Mouse (Mus musculus): Measurements from ENCODE around the gene Cdc42ep3. TPM values are rescaled to one million over a fixed set of nuclear protein-coding genes. Genes with fewer than 3 reads are reported as not detected.

Cdc42ep3 gene
- total and polyA plus RNA-seq, 3 experiments = 3.9 to 30.8 (median 7.6) TPM

DNA sequence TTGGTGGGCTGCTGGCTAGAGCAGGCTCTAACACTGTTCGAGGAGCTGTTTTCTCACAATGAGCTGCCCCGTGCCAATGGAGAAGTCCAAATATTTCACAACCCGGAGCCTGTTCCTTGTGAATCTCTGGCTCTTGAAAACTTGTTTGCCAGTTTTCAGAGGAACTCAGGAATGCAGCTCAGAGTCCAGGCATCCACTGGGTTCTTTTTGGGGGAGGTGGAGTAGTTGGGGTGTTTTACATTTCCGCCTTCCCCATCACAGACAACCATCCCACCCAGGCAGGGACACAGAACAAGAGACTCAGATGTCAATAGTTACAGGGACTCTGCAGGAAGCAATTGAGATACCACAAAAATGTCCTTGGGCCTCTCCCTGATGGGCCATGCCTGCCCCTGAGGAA lies 59.0 kb downstream of the Cdc42ep3 start:
- in situ Hi-C loops (cut with MboI; ENCODE audit: low pct_ligation_motif_present, low pct_unique_long_range_greater_than_20kb, low sequenced_read_pairs) (no loop called here), dilution Hi-C loops (cut with MboI; ENCODE audit: extremely low pct_ligation_motif_present, extremely low pct_unique_long_range_greater_than_20kb, low sequenced_read_pairs) (no loop called here)
- no peak for DNase-seq (ENCODE audit: extremely low read depth)
- H3K36me3 ChIP-seq (replicated peaks in 1 of 2; ENCODE audit: control insufficient read depth in 1 of 2, insufficient read depth in 1 of 2, low read length in 1 of 2) = no peaks in the 10 kb centered on the region
- H3K4me3 ChIP-seq (replicated peaks in 1 of 3; ENCODE audit: low read depth in 2 of 3, low read length in 2 of 3, poor library complexity in 1 of 3) = no peak overlapping the region
- H3K4me2 ChIP-seq (ENCODE audit: insufficient read depth, low read depth, poor library complexity, severe bottlenecking) = no peak overlapping the region
- peaks cover 3% of the 10 kb centered on the region for H3K9me3 ChIP-seq (replicated peaks; ENCODE audit: low read length)
- no peak overlapping the region for H3K27ac ChIP-seq (ENCODE audit: insufficient read depth, low read depth)
- peaks cover 5 to 46% of the 10 kb centered on the region in 2 experiments for H3K4me1 ChIP-seq (ENCODE audit: control insufficient read depth in 1 of 2, insufficient read depth in 2 of 2)
- no peaks in the 10 kb centered on the region for H3K79me2 ChIP-seq (replicated peaks; ENCODE audit: control insufficient read depth, extremely low read depth, insufficient read depth, poor library complexity, severe bottlenecking)
- H3K27me3 ChIP-seq (replicated peaks) = no peaks in the 10 kb centered on the region
- H3K9ac ChIP-seq (ENCODE audit: insufficient read depth, low read depth) = no peak overlapping the region
- TF ChIP-seq GABPA (IDR thresholded peaks at IDR 0.05; ENCODE audit: insufficient replicate concordance, low read depth, low read length) (no peak), JUND (conservative IDR thresholded peaks at IDR 0.05; ENCODE audit: low read depth, low read length) (no peak), RAD21 (IDR thresholded peaks at IDR 0.05; ENCODE audit: low read depth, low read length) (no peak), ELF1 (IDR thresholded peaks at IDR 0.05; ENCODE audit: low read depth, low read length) (no peak), SMC3 (IDR thresholded peaks at IDR 0.05; ENCODE audit: low read depth, low read length) (no peak), USF2 (conservative IDR thresholded peaks at IDR 0.05; ENCODE audit: low read depth, low read length) (no peak), ETS1 (conservative IDR thresholded peaks at IDR 0.05; ENCODE audit: low read depth, low read length) (no peak), TBP (conservative IDR thresholded peaks at IDR 0.05; ENCODE audit: low read depth, low read length) (no peak), MAZ (IDR thresholded peaks at IDR 0.05; ENCODE audit: low read depth, low read length) (no peak)

DNA sequence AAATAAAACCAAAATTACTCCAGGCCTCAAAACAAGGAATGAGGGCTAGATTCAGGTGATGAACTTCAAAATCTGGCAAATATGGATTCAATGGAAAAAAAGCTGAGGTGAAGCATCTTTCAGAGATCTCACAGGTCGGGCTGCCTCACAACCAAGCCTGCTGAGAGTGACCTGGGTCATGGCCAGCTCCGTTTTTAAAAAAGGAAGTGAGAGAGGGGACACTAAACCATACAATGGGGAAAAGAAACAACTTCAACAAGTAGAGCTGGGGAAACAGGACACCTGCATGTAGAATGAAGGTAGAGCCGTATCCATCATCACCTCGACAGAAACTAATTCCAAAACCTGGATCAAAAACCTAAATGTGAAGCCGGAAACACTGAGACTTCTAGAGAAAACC lies 63.2 kb downstream of the Cdc42ep3 start:
- dilution Hi-C loops (cut with MboI; ENCODE audit: extremely low pct_ligation_motif_present, extremely low pct_unique_long_range_greater_than_20kb, low sequenced_read_pairs) = no loop called here
- in situ Hi-C loops (cut with MboI; ENCODE audit: low pct_ligation_motif_present, low pct_unique_long_range_greater_than_20kb, low sequenced_read_pairs) = no loop called here
- no peak overlapping the region for H3K4me2 ChIP-seq (ENCODE audit: insufficient read depth, low read depth, poor library complexity, severe bottlenecking)
- no peaks in the 10 kb centered on the region for H3K79me2 ChIP-seq (replicated peaks; ENCODE audit: control insufficient read depth, extremely low read depth, insufficient read depth, poor library complexity, severe bottlenecking)
- H3K9ac ChIP-seq (ENCODE audit: insufficient read depth, low read depth) = no peak overlapping the region
- peaks cover 0 to 19% of the 10 kb centered on the region in 2 experiments; a peak in 2 of 4 replicates for H3K4me1 ChIP-seq (ENCODE audit: control insufficient read depth in 1 of 2, insufficient read depth in 2 of 2)
- no peak overlapping the region for H3K4me3 ChIP-seq (replicated peaks in 1 of 3; ENCODE audit: low read depth in 2 of 3, low read length in 2 of 3, poor library complexity in 1 of 3)
- no peaks in the 10 kb centered on the region for H3K27me3 ChIP-seq (replicated peaks)
- no peaks in the 10 kb centered on the region for H3K36me3 ChIP-seq (replicated peaks in 1 of 2; ENCODE audit: control insufficient read depth in 1 of 2, insufficient read depth in 1 of 2, low read length in 1 of 2)
- DNase-seq (ENCODE audit: extremely low read depth) = no peak
- no peak for TF ChIP-seq ZNF384 (IDR thresholded peaks at IDR 0.05; ENCODE audit: low read depth, low read length)
- no peak for TF ChIP-seq KAT2A (IDR thresholded peaks at IDR 0.05; ENCODE audit: insufficient replicate concordance, low read length)
- TF ChIP-seq MYC (IDR thresholded peaks at IDR 0.05; ENCODE audit: low read depth, low read length) = no peak
- TF ChIP-seq PAX5 (IDR thresholded peaks at IDR 0.05; ENCODE audit: low read length) = no peak
- no peak for TF ChIP-seq ELF1 (IDR thresholded peaks at IDR 0.05; ENCODE audit: low read depth, low read length)
- TF ChIP-seq TBP (conservative IDR thresholded peaks at IDR 0.05; ENCODE audit: low read depth, low read length) = no peak
- TF ChIP-seq ETS1 (conservative IDR thresholded peaks at IDR 0.05; ENCODE audit: low read depth, low read length) = no peak
- no peak for TF ChIP-seq NRF1 (IDR thresholded peaks at IDR 0.05; ENCODE audit: low read depth, low read length)
- no peak for TF ChIP-seq GABPA (IDR thresholded peaks at IDR 0.05; ENCODE audit: insufficient replicate concordance, low read depth, low read length)
- TF ChIP-seq ZKSCAN1 (IDR thresholded peaks at IDR 0.05; ENCODE audit: borderline replicate concordance, low read depth, low read length) = no peak
- no peak for TF ChIP-seq USF2 (conservative IDR thresholded peaks at IDR 0.05; ENCODE audit: low read depth, low read length)
- no peak for TF ChIP-seq RAD21 (IDR thresholded peaks at IDR 0.05; ENCODE audit: low read depth, low read length)
- TF ChIP-seq EP300 (IDR thresholded peaks at IDR 0.05; ENCODE audit: low read length) = peak; percentile 58; the same call in 1 of the 2 replicates
- TF ChIP-seq JUND (conservative IDR thresholded peaks at IDR 0.05; ENCODE audit: low read depth, low read length) = no peak
- TF ChIP-seq IRF4 (IDR thresholded peaks at IDR 0.05; ENCODE audit: low read depth, low read length) = peak; percentile 66
- TF ChIP-seq MXI1 (IDR thresholded peaks at IDR 0.05; ENCODE audit: low read depth, low read length) = no peak
- TF ChIP-seq NELFE (IDR thresholded peaks at IDR 0.05; ENCODE audit: low read depth, low read length) = no peak
- TF ChIP-seq ZMIZ1 (IDR thresholded peaks at IDR 0.05; ENCODE audit: low read depth, low read length) = no peak
- no peak for TF ChIP-seq MAFK (IDR thresholded peaks at IDR 0.05; ENCODE audit: insufficient replicate concordance, low read length)
- TF ChIP-seq MAX (IDR thresholded peaks at IDR 0.05; ENCODE audit: low read length) = no peak
- TF ChIP-seq CTCF (conservative IDR thresholded peaks at IDR 0.05 in 1 of 2, IDR thresholded peaks at IDR 0.05 in 1 of 2; ENCODE audit: low read depth in 2 of 2, low read length in 2 of 2) = no peak
- no peak for TF ChIP-seq ZC3H11A (IDR thresholded peaks at IDR 0.05; ENCODE audit: low read depth, low read length)
- no peak for TF ChIP-seq RCOR1 (conservative IDR thresholded peaks at IDR 0.05; ENCODE audit: low read depth, low read length)
- no peak for TF ChIP-seq E2F4 (IDR thresholded peaks at IDR 0.05; ENCODE audit: insufficient replicate concordance, low read depth, low read length)
- TF ChIP-seq TCF12 (IDR thresholded peaks at IDR 0.05; ENCODE audit: low read depth, low read length) = 0 out of 2 replicates have a peak, but pooled peaks have one; percentile 35
- TF ChIP-seq UBTF (IDR thresholded peaks at IDR 0.05; ENCODE audit: low read depth, low read length) = no peak
- no peaks in the 10 kb centered on the region for H3K9me3 ChIP-seq (replicated peaks; ENCODE audit: low read length)
- H3K27ac ChIP-seq (ENCODE audit: insufficient read depth, low read depth) = no peak overlapping the region
